Mouse (Mus musculus) cerebellum, adult 11 months (tissue): ENCODE results near the gene Szrd1.

Experiments
- DNase-seq: peaks from one replicate; pipeline ENCODE4 v3.0.0; 2022

The Szrd1 gene

DNA sequence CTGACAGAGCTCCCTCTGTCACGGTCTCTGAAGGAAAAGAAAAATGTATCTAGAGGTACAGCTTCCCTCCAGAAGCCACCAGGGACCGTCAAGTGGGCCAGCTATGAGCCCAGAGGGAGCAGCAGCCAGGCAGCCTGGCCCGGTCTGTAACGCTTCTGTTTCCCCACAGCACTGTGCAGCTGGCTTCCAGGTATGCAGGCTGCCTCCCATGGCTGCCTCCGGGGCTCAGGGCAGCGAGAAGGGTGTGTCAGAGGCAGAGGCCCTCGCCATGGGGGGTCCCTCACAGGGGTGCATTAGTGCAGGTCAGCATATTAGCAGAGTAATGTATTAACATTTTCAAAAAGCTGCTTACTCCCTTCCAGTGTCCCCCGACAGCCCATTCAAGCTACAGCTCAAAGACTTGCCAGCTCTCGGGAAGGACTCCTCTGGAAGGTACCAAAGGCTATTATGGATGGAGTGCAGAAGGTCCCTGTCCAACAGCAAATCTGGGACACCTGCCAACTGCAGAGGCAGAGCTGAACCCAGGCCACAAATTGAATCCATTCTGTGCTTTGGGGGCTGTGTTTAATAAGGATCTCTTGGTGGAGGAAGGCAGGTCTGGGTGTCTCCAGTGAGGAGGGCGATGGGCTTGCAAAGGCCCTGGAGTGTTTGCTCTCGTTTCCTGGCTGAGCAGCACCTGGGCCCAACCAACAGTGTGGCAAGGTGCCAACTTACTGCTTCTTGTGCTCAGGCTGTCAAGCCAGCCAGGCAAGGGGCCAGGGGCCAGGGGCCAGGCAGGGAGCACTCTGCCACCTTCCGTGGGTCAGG is 72.7 kb downstream of the Szrd1 start:
- DNase-seq: peak; percentile 71

DNA sequence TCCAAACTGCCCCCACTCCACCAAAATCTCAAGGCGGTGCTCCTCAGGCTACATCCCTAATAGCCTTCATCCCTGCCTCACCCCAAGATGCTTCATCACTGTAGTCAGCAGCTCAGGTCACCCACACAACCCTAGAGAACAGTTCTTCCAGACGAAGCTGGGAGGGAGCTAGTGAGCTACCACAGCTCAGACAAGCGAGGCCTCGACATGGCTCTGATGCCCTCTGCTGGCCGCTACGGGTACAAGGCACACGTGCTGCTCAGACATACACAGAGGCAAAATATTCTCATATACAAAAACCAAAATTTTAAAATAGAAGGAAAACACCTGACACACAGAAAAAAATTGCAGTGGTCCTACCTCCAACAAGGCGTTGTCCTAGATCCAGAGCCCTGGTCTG is 74.5 kb downstream of the Szrd1 start:
- DNase-seq: peak; percentile 74

DNA sequence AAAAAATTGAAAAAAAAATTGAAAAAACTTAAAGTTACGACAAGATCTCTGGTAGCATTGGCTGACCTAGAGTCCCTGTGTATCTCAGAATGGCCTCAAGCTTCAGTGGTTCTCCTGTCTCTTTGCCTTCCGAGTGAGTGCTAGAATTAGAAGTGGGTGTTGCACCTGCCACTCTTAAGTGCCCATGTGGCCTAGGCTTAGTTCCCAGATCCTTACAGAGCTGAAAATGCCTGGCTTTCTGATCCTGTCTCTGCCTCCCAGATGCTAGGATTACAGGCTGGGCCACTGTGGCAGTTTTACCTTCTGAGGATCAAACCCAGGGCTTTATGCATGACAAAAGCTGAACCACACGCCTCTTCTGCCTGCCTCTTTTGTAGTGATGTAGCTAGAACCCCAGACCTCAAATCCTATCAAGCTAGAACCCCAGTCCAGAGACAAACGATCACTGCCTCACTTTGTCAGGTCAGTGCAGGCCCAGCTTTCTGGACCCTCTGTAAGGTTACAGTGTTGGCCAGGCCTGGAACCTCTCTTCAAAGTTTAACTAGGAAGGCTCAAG is 75.4 kb downstream of the Szrd1 start:
- peak; percentile 6 for DNase-seq
